Mouse (Mus musculus) forebrain, embryonic 16.5 days (tissue): ENCODE measurements around the gene Cacna1g. TPM values are rescaled to one million over a fixed set of nuclear protein-coding genes. Genes with fewer than 3 reads are reported as not detected.

Source experiments
- ATAC-seq: fragments of 200-750 bp; cut with Nextera tagmentation; 2 replicates; pipeline ENCODE4 v1.8.0; 2017; ENCODE audit warnings: mild to moderate bottlenecking, moderate library complexity
- H3K27ac ChIP-seq: fragments of 300-500 bp; sonication (generic); 2 replicates; pipeline ENCODE4 v1.5.1; 2014; ENCODE audit warnings: low read length, control low read depth
- H3K27me3 ChIP-seq: fragments of 300-500 bp; sonication (generic); replicated peaks from 2 replicates; pipeline ENCODE4 v1.6.1; 2014; ENCODE audit warnings: low read length; ENCODE audit not compliant: control insufficient read depth, insufficient read depth
- H3K36me3 ChIP-seq: fragments of 300-500 bp; sonication (generic); 2 replicates; pipeline ENCODE4 v1.6.1; 2014; ENCODE audit not compliant: control insufficient read depth, insufficient read depth
- H3K4me1 ChIP-seq: fragments of 300-500 bp; sonication (generic); replicated peaks from 2 replicates; pipeline ENCODE4 v1.6.1; 2014; ENCODE audit warnings: low read length; ENCODE audit not compliant: control insufficient read depth, insufficient read depth
- H3K4me2 ChIP-seq: fragments of 300-500 bp; sonication (generic); 2 replicates; pipeline ENCODE4 v1.6.1; 2014; ENCODE audit warnings: mild to moderate bottlenecking, low read length, control low read depth
- H3K4me3 ChIP-seq: fragments of 300-500 bp; sonication (generic); replicated peaks from 2 replicates; pipeline ENCODE4 v1.5.1; 2014; ENCODE audit warnings: mild to moderate bottlenecking, low read length, control low read depth
- H3K9ac ChIP-seq: fragments of 300-500 bp; sonication (generic); replicated peaks from 2 replicates; pipeline ENCODE4 v1.6.1; 2014; ENCODE audit warnings: low read depth, low read length, control low read depth
- H3K9me3 ChIP-seq: fragments of 300-500 bp; sonication (generic); 2 replicates; pipeline ENCODE4 v1.6.1; 2016; ENCODE audit warnings: low read length; ENCODE audit not compliant: control insufficient read depth
- WGBS: fragments of 180-500 bp; shearing (Covaris S2); extraction: QIAGEN DNeasy Blood & Tissue Kit; methylation state at CpG from one replicate; pipeline ENCODE4 v1.1.7; 2014; 5-methylcytosine and 5-hydroxymethylcytosine counted together
- polyA plus RNA-seq: library from polyadenylated mRNA; unstranded; fragments of >200 nt; fragmentation: Nextera tagmentation; extraction: Ambion mirVana; gene quantifications from 2 replicates; pipeline ENCODE4 v1.2.1, GENCODE M21; 2015

Gene Cacna1g
- polyA plus RNA-seq, 1 experiment from 2014 or later = 12.1 TPM

GRCm38 (mm10) chr11:94424380-94424779, 49.6 kb downstream of the Cacna1g start:
- H3K27ac ChIP-seq = no peak overlapping the region
- no peak for ATAC-seq
- H3K9ac ChIP-seq = no peak overlapping the region; the same call in 1 of the 2 replicates
- no peak overlapping the region for H3K4me3 ChIP-seq
- no peaks in the 10 kb centered on the region for H3K27me3 ChIP-seq
- no peaks in the 10 kb centered on the region for H3K9me3 ChIP-seq
- WGBS = 61% methylated on average over 15 of the region's 15 CpGs
- H3K36me3 ChIP-seq = no peaks in the 10 kb centered on the region
- no peak overlapping the region for H3K4me2 ChIP-seq
- peaks cover 35% of the 10 kb centered on the region for H3K4me1 ChIP-seq

GRCm38 (mm10) chr11:94423855-94424254, 50.1 kb downstream of the Cacna1g start:
- no peak for ATAC-seq
- WGBS = 52% methylated on average over 5 of the region's 5 CpGs
- Histone ChIP-seq H3K4me1 (peaks cover 30% of the 10 kb centered on the region), H3K36me3 (no peaks in the 10 kb centered on the region), H3K4me2 (no peak overlapping the region), H3K27me3 (no peaks in the 10 kb centered on the region), H3K4me3 (no peak overlapping the region), H3K9ac (no peak overlapping the region), H3K27ac (no peak overlapping the region), H3K9me3 (no peaks in the 10 kb centered on the region)

GRCm38 (mm10) chr11:94420991-94421390, 53.0 kb downstream of the Cacna1g start:
- no peaks in the 10 kb centered on the region for H3K36me3 ChIP-seq
- H3K9me3 ChIP-seq = no peaks in the 10 kb centered on the region
- no peak overlapping the region; the same call in 1 of the 2 replicates for H3K27ac ChIP-seq
- no peak overlapping the region for H3K4me3 ChIP-seq
- peaks cover 20% of the 10 kb centered on the region for H3K4me1 ChIP-seq
- H3K27me3 ChIP-seq = no peaks in the 10 kb centered on the region
- no peak overlapping the region for H3K9ac ChIP-seq
- 75% methylated on average over 6 of the region's 6 CpGs for WGBS
- ATAC-seq = no peak
- H3K4me2 ChIP-seq = no peak overlapping the region

DNA sequence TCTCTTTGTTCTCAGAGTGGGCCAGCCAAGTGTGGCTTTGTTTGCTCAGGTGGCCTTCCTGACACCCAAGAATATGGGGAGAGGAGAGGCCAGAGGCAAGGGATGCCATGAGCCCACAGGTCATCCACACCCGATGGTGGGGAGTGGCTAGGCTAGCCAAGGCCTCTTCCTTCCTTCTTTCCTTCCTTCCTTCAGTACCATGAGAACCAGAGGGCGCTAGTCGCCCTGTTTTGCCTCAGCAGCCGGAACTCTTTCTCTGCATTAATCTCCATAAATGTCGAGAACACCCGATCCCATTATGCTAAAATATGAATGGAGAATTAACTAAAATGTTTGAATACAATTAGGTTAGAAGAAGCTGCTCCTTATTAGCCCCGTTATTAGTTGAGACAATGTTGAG, 53.7 kb downstream of the Cacna1g start:
- Histone ChIP-seq H3K9ac (no peak overlapping the region), H3K4me3 (no peak overlapping the region), H3K4me2 (no peak overlapping the region), H3K27ac (no peak overlapping the region; the same call in 1 of the 2 replicates), H3K9me3 (no peaks in the 10 kb centered on the region), H3K27me3 (no peaks in the 10 kb centered on the region), H3K4me1 (peaks cover 24% of the 10 kb centered on the region), H3K36me3 (no peaks in the 10 kb centered on the region)
- 0 out of 2 replicates have a peak, but pooled peaks have one; percentile 29 for ATAC-seq
- WGBS = 20% methylated on average over 7 of the region's 7 CpGs

DNA sequence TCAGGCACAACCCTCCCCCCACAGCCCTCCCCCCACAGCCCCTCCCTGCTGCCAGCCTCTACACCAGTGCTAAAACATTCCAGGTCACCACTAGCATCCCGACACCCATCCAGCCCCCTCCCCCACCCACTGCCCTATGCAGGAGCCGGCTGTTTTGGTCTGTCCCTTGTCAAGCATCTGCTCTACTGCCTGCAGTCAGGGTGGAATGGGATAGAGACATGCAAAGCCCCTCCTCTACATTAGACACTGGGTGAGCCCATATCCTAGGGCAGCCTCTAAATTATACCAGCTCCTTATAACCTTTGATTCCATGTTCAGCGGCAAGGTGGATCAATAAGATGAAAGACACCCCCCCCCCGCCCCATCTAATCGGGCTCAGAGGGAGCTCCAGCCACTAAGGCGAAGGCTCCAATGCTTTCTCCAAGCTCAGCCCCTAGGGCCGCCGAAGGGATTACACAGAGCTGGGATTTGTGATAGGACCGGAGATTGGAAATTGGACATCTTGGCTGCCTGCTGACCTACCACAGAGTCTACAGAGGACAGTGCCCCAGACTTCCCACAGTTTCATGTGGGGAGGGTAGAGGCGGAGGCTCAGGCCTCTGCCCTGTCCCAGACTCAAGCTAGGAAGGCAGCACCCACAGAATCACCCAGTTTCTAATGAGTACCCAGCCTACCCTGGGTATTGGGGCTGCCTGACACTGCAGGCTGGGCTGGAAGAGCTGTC, 54.8 kb downstream of the Cacna1g start:
- ATAC-seq = no peak
- H3K4me3 ChIP-seq = no peak overlapping the region
- H3K4me2 ChIP-seq = no peak overlapping the region
- H3K9ac ChIP-seq = no peak overlapping the region
- 67% methylated on average over 10 of the region's 10 CpGs for WGBS
- H3K4me1 ChIP-seq = peaks cover 27% of the 10 kb centered on the region
- H3K9me3 ChIP-seq = no peaks in the 10 kb centered on the region
- H3K36me3 ChIP-seq = no peaks in the 10 kb centered on the region
- H3K27me3 ChIP-seq = no peaks in the 10 kb centered on the region
- no peak overlapping the region for H3K27ac ChIP-seq

GRCm38 (mm10) chr11:94414042-94414441, 60.0 kb downstream of the Cacna1g start:
- peak; percentile 13 for ATAC-seq
- peak overlapping the region; percentile 47 for H3K9ac ChIP-seq

GRCm38 (mm10) chr11:94413516-94413915, 60.5 kb downstream of the Cacna1g start:
- peak overlapping the region; percentile 47 for H3K9ac ChIP-seq
- peak; percentile 72 for ATAC-seq
- H3K4me3 ChIP-seq = no peak overlapping the region
- no peaks in the 10 kb centered on the region for H3K27me3 ChIP-seq
- no peaks in the 10 kb centered on the region for H3K36me3 ChIP-seq
- H3K9me3 ChIP-seq = no peaks in the 10 kb centered on the region
- peak overlapping the region; percentile 41 for H3K4me2 ChIP-seq
- WGBS = 8% methylated on average over 8 of the region's 8 CpGs
- peak overlapping the region; percentile 86 for H3K27ac ChIP-seq
- H3K4me1 ChIP-seq = peaks cover 32% of the 10 kb centered on the region

More at GRCm38 (mm10) chr11:94414042-94414441, 60.0 kb downstream of the Cacna1g start:
- H3K4me1 ChIP-seq = peaks cover 32% of the 10 kb centered on the region
- H3K4me2 ChIP-seq = no peak overlapping the region
- WGBS = 49% methylated on average over 4 of the region's 4 CpGs
- no peaks in the 10 kb centered on the region for H3K36me3 ChIP-seq
- peak overlapping the region; percentile 86 for H3K27ac ChIP-seq
- H3K4me3 ChIP-seq = no peak overlapping the region
- H3K9me3 ChIP-seq = no peaks in the 10 kb centered on the region
- no peaks in the 10 kb centered on the region for H3K27me3 ChIP-seq

- Histone ChIP-seq H3K9me3 (no peaks in the 10 kb centered on the region), H3K9ac (peak overlapping the region; percentile 47), H3K27ac (peak overlapping the region; percentile 86), H3K27me3 (no peaks in the 10 kb centered on the region), H3K4me3 (no peak overlapping the region), H3K4me2 (peak overlapping the region; percentile 41), H3K4me1 (peaks cover 34% of the 10 kb centered on the region), H3K36me3 (no peaks in the 10 kb centered on the region)
- 8% methylated on average over 10 of the region's 10 CpGs for WGBS
- ATAC-seq = peak; percentile 76
These were observed 61.0 kb downstream of the Cacna1g start for GRCm38 (mm10) chr11:94412998-94413469.

- Histone ChIP-seq H3K27me3 (no peaks in the 10 kb centered on the region), H3K27ac (peak overlapping the region; percentile 86), H3K9ac (peak overlapping the region; percentile 47; the same call in 1 of the 2 replicates), H3K9me3 (no peaks in the 10 kb centered on the region), H3K36me3 (no peaks in the 10 kb centered on the region), H3K4me1 (peaks cover 38% of the 10 kb centered on the region), H3K4me2 (no peak overlapping the region), H3K4me3 (no peak overlapping the region)
- no peak for ATAC-seq
- WGBS = 62% methylated on average over 2 of the region's 2 CpGs
These were observed 61.4 kb downstream of the Cacna1g start for GRCm38 (mm10) chr11:94412562-94412961.
